Mouse (Mus musculus) megakaryocyte-erythroid progenitor cell, adult 5-6 weeks (primary cell): ENCODE results near the gene Suox. TPM values are rescaled to one million over a fixed set of nuclear protein-coding genes. Genes with fewer than 3 reads are reported as not detected.

Experiments
- ATAC-seq: replicated peaks from 2 replicates; pipeline ENCODE4 v1.8.0; 2016; ENCODE audit warnings: mild to moderate bottlenecking, inconsistent platforms; ENCODE audit not compliant: severe bottlenecking, poor library complexity, low FRiP score, low TSS enrichment
- total RNA-seq, 2 experiments: library from RNA; stranded (forward) in 1 of 2; stranded (reverse) in 1 of 2; fragments of 200-1000, 215-1000 nt in 1 of 2; fragments of >200 nt in 1 of 2; fragmentation: Nextera tagmentation in 1 of 2; gene quantifications; 2 replicates each; pipeline ENCODE4 v1.2.3; 2014 to 2017

Gene Suox
- total RNA-seq, 2 experiments from 2014 or later = 4.6 to 7.0 TPM

- no peak for ATAC-seq
These were observed 8.1 kb downstream of the Suox start for GRCm38 (mm10) chr10:128665806-128666205.

GRCm38 (mm10) chr10:128665307-128665706, 8.6 kb downstream of the Suox start:
- ATAC-seq = peak; percentile 73

GRCm38 (mm10) chr10:128664808-128665207, 9.1 kb downstream of the Suox start:
- ATAC-seq = peak; percentile 88

- ATAC-seq = no peak
These were observed 10.2 kb downstream of the Suox start for GRCm38 (mm10) chr10:128663441-128664220.

- no peak for ATAC-seq
These were observed 11.4 kb downstream of the Suox start for GRCm38 (mm10) chr10:128662465-128662864.

GRCm38 (mm10) chr10:128659490-128659889, 14.4 kb downstream of the Suox start:
- ATAC-seq = no peak

- no peak for ATAC-seq
These were observed 16.0 kb downstream of the Suox start for GRCm38 (mm10) chr10:128657844-128658243.

- no peak for ATAC-seq
These were observed 17.1 kb downstream of the Suox start for GRCm38 (mm10) chr10:128656731-128657130.

GRCm38 (mm10) chr10:128655254-128655653, 18.6 kb downstream of the Suox start:
- ATAC-seq = peak; percentile 93

- no peak for ATAC-seq
These were observed 20.0 kb downstream of the Suox start for GRCm38 (mm10) chr10:128653866-128654265.

- no peak for ATAC-seq
These were observed 27.5 kb downstream of the Suox start for GRCm38 (mm10) chr10:128646139-128647089.

GRCm38 (mm10) chr10:128645111-128646011, 28.5 kb downstream of the Suox start, which contains the start of gene Ikzf4:
TSS of gene Ikzf4 (minus strand) at chr10:128645991.
- ATAC-seq = 0 out of 2 replicates have a peak, but pooled peaks have one; percentile 30

GRCm38 (mm10) chr10:128642749-128643148, 31.1 kb downstream of the Suox start:
- ATAC-seq = no peak

- no peak for ATAC-seq
These were observed 32.0 kb downstream of the Suox start for GRCm38 (mm10) chr10:128641871-128642270.

GRCm38 (mm10) chr10:128640891-128641290, 33.0 kb downstream of the Suox start:
- ATAC-seq = no peak

GRCm38 (mm10) chr10:128639999-128640398, 33.9 kb downstream of the Suox start:
- ATAC-seq = no peak

- peak; percentile 66 for ATAC-seq
These were observed 36.9 kb downstream of the Suox start for GRCm38 (mm10) chr10:128637011-128637410.

- ATAC-seq = peak; percentile 33
These were observed 37.3 kb downstream of the Suox start for GRCm38 (mm10) chr10:128636561-128636960.

GRCm38 (mm10) chr10:128635697-128636096, 38.2 kb downstream of the Suox start:
- ATAC-seq = no peak
